Mouse (Mus musculus): ENCODE measurements around the gene Memo1. TPM values are rescaled to one million over a fixed set of nuclear protein-coding genes. Genes with fewer than 3 reads are reported as not detected.
"Not testable (repeated sequence)": the region's sequence is repeated elsewhere in the genome, so short reads cannot be mapped to it uniquely, and the experiment has no call there.

Memo1 gene
- polyA plus RNA-seq, 1 experiment from 2014 or later, result 85.0 TPM

DNA sequence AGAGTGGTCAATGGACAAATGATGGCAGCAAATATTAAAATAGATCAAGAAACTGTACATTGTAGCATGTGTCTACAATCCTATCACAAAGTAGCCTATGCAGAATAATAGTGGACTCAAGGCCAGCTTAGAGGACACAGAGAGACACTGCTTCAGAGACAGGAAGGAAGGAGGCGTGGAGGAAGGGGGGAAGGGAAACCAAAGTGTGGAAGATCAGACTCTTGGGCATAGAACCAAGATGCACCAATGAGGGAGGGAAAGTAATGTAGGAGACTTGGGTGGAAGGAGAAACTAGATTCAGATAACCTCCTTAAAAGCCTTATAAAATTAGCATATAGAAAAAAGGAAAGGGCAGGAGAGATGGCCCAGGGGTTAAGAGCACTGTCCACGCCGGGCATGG is 32.9 kb downstream of the Memo1 start:
- DNase-seq (ENCODE audit: low read depth, low spot score) (no peak), ATAC-seq (no peak)
- POLR2A ChIA-PET, result interaction anchor here (1.3 kb wide), 1 partner anchor 10 kb away, joined by 3 read pairs; no protein-coding TSS in a partner anchor
- H3K27me3 ChIP-seq, result no peaks in the 10 kb centered on the region
- TF ChIP-seq CTCF (IDR thresholded peaks at IDR 0.05), result no peak
- in situ Hi-C loops (cut with MboI; ENCODE audit: low pct_unique_long_range_greater_than_20kb), result no loop called here
- CTCF ChIA-PET, result no interaction called here

DNA sequence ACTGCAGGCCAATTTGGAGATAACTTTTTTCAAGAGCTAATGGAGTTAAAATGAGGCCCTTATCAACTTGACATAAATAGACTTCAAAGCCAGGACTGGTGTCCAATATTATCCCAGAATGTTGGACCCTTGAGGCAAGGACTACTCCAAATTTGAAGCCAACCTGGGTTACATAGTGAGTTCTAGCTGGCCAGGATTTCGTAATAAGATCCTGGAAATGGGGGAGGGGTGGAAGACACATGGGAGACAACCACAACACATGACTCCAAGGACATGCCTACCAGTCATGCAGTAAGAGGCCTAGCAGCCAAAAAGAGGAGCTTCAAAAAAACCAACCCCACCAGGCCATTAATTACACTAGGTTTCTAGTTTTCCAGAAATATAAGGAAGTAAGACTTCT is 50.0 kb downstream of the Memo1 start:
- POLR2A ChIA-PET, result no interaction called here
- CTCF ChIA-PET, result interaction anchor here (1.1 to 5.4 kb wide), 5 partner anchors 10 to 138 kb away, joined by 3 to 28 read pairs (median 3); no protein-coding TSS in a partner anchor
- in situ Hi-C loops (cut with MboI; ENCODE audit: low pct_unique_long_range_greater_than_20kb), result no loop called here
- DNase-seq (ENCODE audit: low read depth, low spot score) (peak; percentile 24), ATAC-seq (peak; percentile 26)
- no peaks in the 10 kb centered on the region for H3K27me3 ChIP-seq
- TF ChIP-seq CTCF (IDR thresholded peaks at IDR 0.05), result no peak

DNA sequence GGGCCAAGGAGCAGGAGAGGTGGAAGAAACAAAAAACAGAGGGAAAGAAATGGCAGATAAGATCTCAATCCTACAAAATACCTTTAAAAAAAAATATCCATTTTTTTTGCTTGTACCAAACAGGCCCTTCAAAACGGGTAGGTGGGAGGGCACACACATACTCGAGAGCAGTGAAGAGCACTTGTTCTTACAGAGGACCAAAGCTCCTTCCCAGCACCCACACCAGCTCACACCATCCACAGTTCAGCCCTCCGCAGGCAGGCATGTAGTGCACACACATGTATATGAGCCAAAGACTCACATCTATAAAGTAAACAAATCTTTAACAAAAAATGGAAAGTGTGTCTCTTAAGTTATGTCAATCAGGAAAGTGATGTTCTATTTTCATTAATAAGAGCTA is 52.5 kb downstream of the Memo1 start:
- in situ Hi-C loops (cut with MboI; ENCODE audit: low pct_unique_long_range_greater_than_20kb), result no loop called here
- ChIA-PET CTCF (interaction anchor here (0.9 to 5.4 kb wide), 4 partner anchors 13 to 160 kb away, joined by 3 to 28 read pairs (median 4); no protein-coding TSS in a partner anchor), POLR2A (interaction anchor here (1.1 kb wide), 1 partner anchor 9 kb away, joined by 3 read pairs; no protein-coding TSS in a partner anchor)
- no peak for TF ChIP-seq CTCF (IDR thresholded peaks at IDR 0.05)
- DNase-seq (ENCODE audit: low read depth, low spot score) (no peak), ATAC-seq (no peak)
- H3K27me3 ChIP-seq, result no peaks in the 10 kb centered on the region

DNA sequence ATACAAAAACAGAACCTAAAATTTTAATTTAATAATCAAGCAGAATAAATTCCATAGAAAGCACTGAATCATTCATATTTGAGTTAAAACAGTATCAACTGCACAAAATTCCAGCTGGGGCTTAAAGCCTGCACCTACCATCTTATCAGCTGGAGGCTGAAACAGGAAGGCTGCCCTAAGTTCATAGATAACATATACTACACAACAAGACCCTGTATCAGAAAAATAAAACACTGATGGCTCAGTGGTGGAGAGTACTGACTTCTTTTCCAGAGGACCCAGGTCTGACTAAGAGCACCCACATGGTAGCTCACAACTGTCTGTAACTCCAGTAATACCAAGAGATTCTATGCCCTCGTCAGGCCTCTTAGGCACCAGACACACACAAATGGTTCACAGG is 55.0 kb downstream of the Memo1 start:
- no peak for DNase-seq (ENCODE audit: low read depth, low spot score)
- TF ChIP-seq CTCF (IDR thresholded peaks at IDR 0.05), result no peak
- no peak for ATAC-seq
- ChIA-PET POLR2A (no interaction called here), CTCF (no interaction called here)
- H3K27me3 ChIP-seq, result no peaks in the 10 kb centered on the region
- in situ Hi-C loops (cut with MboI; ENCODE audit: low pct_unique_long_range_greater_than_20kb), result no loop called here

DNA sequence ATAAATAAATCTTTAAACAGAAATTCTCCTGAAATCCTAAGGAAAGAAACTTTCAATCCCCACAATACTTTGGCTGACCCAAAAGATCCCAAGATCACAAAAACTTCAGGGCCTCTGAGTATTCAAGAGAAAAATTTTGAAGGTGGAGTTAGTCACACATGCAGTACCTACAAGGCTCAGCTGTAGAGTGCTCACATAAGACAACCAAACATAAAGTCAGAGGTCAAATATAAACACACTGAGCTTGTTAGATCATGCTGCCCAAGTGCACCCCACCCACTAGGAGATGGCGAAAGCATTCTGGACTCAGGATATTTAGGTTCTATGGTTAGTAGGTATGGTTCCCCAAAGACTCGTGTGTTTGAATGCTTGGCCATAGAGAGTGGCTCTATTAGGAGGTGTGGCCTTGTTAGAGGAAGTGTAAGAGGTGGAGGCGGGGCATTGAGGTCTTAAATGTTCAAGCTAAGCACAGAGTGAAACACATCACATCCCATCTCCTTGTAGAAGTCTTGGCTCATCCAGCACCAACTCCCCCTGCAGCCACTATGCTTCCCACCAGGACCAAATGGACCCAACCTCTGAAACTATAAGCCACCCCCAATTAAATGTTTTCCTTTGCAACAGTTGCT is 67.1 kb downstream of the Memo1 start:
- ATAC-seq (no peak), DNase-seq (ENCODE audit: low read depth, low spot score) (no peak)
- CTCF ChIA-PET, result interaction anchor here (0.7 to 1.4 kb wide), 2 partner anchors 14 to 16 kb away, joined by 3 to 6 read pairs; no protein-coding TSS in a partner anchor
- in situ Hi-C loops (cut with MboI; ENCODE audit: low pct_unique_long_range_greater_than_20kb), result no loop called here
- POLR2A ChIA-PET, result no interaction called here
- no peak for TF ChIP-seq CTCF (IDR thresholded peaks at IDR 0.05)
- no peaks in the 10 kb centered on the region for H3K27me3 ChIP-seq

DNA sequence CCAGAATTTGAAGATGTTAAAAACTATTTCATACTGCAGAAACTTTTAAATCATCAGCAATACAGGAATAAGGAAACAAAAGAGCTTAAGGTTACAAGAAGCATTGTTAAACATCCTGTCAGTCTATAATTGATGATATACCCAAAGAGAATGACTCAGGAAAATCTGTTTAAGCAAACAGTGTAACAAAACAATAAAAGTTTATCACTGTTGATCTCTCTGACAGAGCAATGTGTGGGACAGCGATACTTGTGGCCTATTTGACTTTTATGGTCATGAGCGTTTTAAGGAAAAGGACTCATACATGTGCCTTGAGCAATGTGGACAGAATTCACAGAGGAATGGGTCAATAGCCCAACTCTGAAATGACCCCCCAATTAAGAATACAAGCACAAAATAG is 78.0 kb downstream of the Memo1 start:
- CTCF ChIA-PET, result no interaction called here
- no peak for DNase-seq (ENCODE audit: low read depth, low spot score)
- no peak for TF ChIP-seq CTCF (IDR thresholded peaks at IDR 0.05)
- no peak for ATAC-seq
- H3K27me3 ChIP-seq, result no peaks in the 10 kb centered on the region
- in situ Hi-C loops (cut with MboI; ENCODE audit: low pct_unique_long_range_greater_than_20kb), result no loop called here
- POLR2A ChIA-PET, result interaction anchor here (1.4 kb wide), 1 partner anchor 77 kb away, joined by 3 read pairs; no protein-coding TSS in a partner anchor

DNA sequence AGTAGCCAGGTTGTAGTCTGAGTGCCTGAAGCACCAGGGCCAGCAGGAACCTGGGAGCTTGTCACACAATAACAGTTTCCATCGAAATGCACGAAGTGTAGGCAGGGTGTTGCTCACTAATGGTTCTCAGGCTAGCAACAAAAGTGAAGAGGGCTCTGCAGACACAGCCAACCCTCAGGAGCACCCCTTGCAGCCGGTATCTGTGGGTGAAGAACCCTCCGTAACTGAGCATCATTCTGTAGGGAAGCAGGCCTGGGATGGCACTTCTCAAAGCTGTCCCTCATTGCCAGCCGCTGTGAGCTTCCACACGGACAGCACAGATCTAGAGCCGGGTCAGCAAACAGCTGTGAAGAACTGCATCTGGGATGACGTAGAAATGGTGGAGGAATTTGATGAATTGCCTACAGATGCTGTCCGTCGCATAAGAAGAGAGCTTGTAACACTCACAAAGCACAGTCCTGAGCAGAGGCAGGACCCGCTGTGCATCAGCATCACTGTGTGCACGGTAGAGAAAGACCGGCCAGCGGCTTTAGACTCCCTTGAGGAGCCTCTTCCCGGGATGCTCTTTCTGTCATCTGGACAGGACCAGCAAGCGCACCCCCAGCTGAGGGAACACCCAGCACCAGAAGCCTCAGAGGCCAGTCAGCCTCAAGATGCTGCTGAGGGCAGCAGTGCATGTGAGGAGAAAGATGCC is 82.3 kb downstream of the Memo1 start:
- ATAC-seq; in situ Hi-C loops (cut with MboI; ENCODE audit: low pct_unique_long_range_greater_than_20kb); H3K27me3 ChIP-seq; DNase-seq (ENCODE audit: low read depth, low spot score); CTCF ChIA-PET: not testable (repeated sequence)
- POLR2A ChIA-PET, result interaction anchor here (0.6 kb wide), 1 partner anchor 12 kb away, joined by 3 read pairs; no protein-coding TSS in a partner anchor

DNA sequence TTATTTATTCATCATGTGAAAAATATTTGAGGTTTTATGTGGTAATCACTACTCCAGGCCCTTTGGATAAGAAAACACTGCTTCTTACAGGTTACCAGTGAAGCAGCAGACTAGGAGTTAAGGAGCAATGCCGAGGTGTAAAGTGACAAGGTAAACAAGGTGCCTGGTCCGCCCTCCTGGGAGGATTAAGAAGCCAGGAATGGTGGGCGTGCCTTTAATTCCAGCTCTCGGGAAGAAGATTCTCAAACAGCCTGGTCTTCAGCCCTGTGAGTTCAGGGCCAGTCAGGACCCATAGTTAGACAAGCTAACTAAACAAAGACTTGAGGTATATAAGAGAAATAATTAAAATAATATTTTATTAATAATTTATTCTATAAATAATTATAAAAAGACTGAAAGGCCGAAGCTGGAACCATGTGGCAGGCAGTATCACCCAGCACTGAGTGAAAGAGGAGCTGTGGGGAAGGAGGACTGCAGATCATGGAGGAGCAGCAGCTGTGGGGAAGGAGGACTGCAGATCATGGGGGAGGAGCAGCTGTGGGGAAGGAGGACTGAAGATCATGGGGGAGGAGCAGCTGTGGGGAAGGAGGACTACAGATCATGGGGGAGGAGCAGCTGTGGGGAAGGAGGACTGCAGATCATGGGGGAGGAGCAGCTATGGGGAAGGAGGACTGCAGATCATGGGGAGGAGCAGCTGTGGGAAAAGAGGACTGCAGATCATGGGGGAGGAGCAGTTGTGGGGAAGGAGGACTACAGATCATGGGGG is 86.0 kb downstream of the Memo1 start:
- ChIA-PET POLR2A (no interaction called here), CTCF (interaction anchor here (0.7 kb wide), 1 partner anchor 9 kb away, joined by 3 read pairs; no protein-coding TSS in a partner anchor)
- TF ChIP-seq CTCF (IDR thresholded peaks at IDR 0.05), result no peak
- ATAC-seq (no peak), DNase-seq (ENCODE audit: low read depth, low spot score) (no peak)
- in situ Hi-C loops (cut with MboI; ENCODE audit: low pct_unique_long_range_greater_than_20kb), result no loop called here
- H3K27me3 ChIP-seq, result no peaks in the 10 kb centered on the region

DNA sequence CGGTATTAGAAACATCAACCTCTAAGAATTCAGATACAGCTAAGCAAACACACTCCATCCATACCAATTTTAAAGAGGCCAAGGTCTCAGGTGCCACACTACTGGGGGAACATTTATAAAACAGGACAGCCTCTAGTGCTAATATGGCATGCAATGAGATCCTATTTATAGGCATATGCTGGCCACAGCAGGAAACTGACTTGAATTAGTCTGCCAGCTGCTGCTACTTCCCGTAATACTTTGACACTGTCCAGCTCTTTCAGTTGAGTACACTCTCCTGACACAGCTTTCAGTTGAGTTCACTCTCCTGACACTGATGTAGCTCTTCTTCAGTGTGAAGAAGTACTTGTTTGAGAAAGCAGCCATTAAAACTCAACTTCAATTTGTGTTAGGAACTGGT is 99.4 kb downstream of the Memo1 start:
- no peak for DNase-seq (ENCODE audit: low read depth, low spot score)

DNA sequence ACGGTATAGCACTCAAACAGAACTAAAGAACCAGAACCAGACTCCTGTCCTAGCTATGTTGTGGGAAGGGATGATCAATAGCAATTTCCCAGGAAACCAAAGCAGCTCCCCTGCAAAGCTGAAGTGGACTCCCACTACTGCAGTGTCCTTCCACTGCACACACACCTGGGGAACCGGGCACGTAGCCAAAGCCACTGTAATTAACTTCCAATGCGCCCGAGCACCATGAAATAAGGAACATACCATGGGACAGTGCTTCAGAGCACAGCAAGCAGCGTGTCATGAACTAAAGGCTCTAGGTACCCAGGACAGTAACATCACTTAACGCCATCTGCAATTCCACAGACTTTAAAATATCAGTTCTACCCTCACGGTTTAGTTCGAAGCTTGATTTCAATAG is 100.6 kb downstream of the Memo1 start:
- ChIA-PET CTCF (no interaction called here), POLR2A (interaction anchor here (0.6 kb wide), 1 partner anchor 123 kb away, joined by 4 read pairs; no protein-coding TSS in a partner anchor)
- no peak for ATAC-seq
- DNase-seq (ENCODE audit: low read depth, low spot score), result no peak
- TF ChIP-seq CTCF (IDR thresholded peaks at IDR 0.05), result no peak
- H3K27me3 ChIP-seq, result no peaks in the 10 kb centered on the region
- in situ Hi-C loops (cut with MboI; ENCODE audit: low pct_unique_long_range_greater_than_20kb), result no loop called here

More for the DNA sequence above, 99.4 kb downstream of the Memo1 start:
- POLR2A ChIA-PET, result no interaction called here
- TF ChIP-seq CTCF (IDR thresholded peaks at IDR 0.05), result no peak
- CTCF ChIA-PET, result no interaction called here
- no peaks in the 10 kb centered on the region for H3K27me3 ChIP-seq
- in situ Hi-C loops (cut with MboI; ENCODE audit: low pct_unique_long_range_greater_than_20kb), result no loop called here
- ATAC-seq, result no peak
